Mouse (Mus musculus): ENCODE measurements around the gene C1qbp. TPM values are rescaled to one million over a fixed set of nuclear protein-coding genes. Genes with fewer than 3 reads are reported as not detected.

The C1qbp gene
- polyA plus RNA-seq (2015; fragmentation: Nextera tagmentation; extraction: Ambion mirVana) = 248 and 269 TPM in 2 replicates

DNA sequence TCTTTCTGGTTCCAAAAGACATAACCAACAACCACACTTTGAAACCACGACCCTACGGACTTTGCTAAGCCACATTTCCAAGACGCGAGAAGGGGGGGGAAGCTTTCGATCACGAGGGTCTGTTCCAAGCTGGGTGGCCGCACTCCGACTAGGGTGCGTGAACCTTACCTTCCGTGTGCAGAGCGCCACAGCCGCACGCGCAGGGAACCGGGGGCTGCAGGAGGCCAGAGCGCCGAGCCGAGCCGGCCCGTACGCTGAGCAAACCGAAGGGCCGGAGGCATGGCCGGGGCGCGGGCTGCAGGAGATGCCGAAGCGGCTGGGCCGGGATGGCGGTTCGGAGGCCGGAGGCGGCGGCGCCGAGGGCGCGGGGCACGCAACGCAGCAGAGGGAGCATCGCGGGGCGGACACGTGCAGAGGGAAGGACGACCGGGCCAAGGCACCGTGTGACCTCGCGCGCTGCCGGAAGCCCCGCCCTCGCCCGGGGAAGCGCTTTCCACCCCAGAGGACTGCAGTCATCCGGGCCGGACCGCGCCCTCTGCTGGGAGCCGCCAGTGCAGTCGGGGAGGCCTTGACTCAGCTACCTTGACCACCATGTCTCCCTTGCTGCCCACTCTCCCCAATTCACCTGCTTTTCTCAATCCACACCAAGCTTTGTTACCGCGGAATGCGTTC is at the start of gene C1qbp:
C1qbp (minus strand) TSS at position 470 of the 672 bp plus-strand sequence.
- under 1% methylated on average over 51 of the region's 64 CpGs for WGBS
- no peaks in the 10 kb centered on the region for H3K27me3 ChIP-seq (replicated peaks)
- peak within 1 kb of the TSS; percentile 66 for H3K4me3 ChIP-seq
- H3K27ac ChIP-seq (replicated peaks) = peak within 1 kb of the TSS; percentile 30; the same call in 1 of the 2 replicates
- ATAC-seq (ENCODE audit: extremely low read depth, insufficient number of reproducible peaks, low FRiP score, low TSS enrichment) = peak; percentile 94
- H3K36me3 ChIP-seq = peaks cover 72% of the 10 kb centered on the region
- H3K4me2 ChIP-seq = peak within 1 kb of the TSS; percentile 85
- no peaks in the 10 kb centered on the region for H3K9me3 ChIP-seq
- H3K9ac ChIP-seq = peak within 1 kb of the TSS; percentile 88
- peaks cover 16% of the 10 kb centered on the region for H3K4me1 ChIP-seq

DNA sequence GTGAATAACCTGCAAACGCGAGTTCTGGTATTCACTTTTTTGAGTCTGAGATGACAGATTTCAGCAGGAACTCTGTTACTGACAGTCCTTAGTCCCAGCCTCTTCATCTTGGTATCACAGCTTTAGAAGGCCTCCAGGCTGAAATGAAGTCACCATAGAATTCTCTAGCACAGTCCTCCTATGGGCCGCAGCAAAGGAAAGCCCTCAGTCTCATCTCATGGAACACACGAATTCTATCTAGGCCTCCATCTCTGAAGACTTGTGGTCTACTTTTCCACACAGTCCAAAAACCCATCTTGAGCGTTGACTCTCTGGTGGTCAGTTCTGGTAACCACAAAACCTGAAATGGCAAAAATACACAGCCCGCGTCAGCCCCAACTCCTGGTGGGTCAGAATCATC is 49.2 kb upstream of the C1qbp start:
- Histone ChIP-seq H3K36me3 (peaks cover 14% of the 10 kb centered on the region), H3K27ac (replicated peaks) (no peak overlapping the region), H3K27me3 (replicated peaks) (no peaks in the 10 kb centered on the region), H3K4me1 (peaks cover 15% of the 10 kb centered on the region), H3K4me3 (peak overlapping the region; percentile 71), H3K4me2 (peak overlapping the region; percentile 94), H3K9me3 (no peaks in the 10 kb centered on the region), H3K9ac (peak overlapping the region; percentile 83)
- WGBS = 69% methylated on average over 7 of the region's 7 CpGs
- ATAC-seq (ENCODE audit: extremely low read depth, insufficient number of reproducible peaks, low FRiP score, low TSS enrichment) = no peak

DNA sequence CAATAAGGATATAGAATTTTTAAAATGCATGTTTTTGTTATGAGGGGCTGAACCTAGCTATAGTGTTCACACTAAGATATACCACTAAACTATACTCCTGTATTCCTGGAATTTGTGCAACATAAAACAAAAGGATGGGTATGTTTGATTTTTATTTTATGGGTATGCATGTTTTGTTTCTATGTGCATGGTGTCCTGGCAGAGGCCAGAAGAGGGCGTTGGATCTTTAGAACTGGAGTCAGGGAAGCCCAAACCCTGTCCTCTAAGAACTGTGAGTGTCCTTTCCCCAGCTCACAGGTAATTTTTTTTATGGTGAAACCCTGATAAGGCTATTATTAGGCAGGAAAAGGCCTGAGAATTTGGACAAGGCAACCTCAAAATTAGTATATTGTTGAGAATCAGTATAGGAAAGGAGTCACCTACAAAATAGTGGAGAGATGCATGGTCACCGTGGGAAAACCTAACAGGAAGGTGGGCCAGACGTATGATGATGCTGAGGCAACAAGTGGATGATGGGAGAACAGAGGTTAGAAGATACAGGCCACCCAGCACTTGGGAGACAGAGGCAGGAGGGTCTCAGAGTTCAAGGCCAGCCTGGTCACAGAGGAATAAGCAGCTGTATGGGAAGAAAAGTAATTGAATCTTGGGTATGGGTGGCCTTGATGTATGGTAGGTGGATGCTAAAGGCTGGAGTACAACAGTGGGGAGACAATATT is 46.7 kb upstream of the C1qbp start:
- 77% methylated on average over 3 of the region's 3 CpGs for WGBS
- Histone ChIP-seq H3K36me3 (peaks cover 39% of the 10 kb centered on the region), H3K4me3 (no peak overlapping the region), H3K9me3 (no peaks in the 10 kb centered on the region), H3K27ac (replicated peaks) (no peak overlapping the region), H3K4me1 (peaks cover 15% of the 10 kb centered on the region), H3K4me2 (no peak overlapping the region), H3K27me3 (replicated peaks) (no peaks in the 10 kb centered on the region), H3K9ac (no peak overlapping the region)
- ATAC-seq (ENCODE audit: extremely low read depth, insufficient number of reproducible peaks, low FRiP score, low TSS enrichment) = no peak

DNA sequence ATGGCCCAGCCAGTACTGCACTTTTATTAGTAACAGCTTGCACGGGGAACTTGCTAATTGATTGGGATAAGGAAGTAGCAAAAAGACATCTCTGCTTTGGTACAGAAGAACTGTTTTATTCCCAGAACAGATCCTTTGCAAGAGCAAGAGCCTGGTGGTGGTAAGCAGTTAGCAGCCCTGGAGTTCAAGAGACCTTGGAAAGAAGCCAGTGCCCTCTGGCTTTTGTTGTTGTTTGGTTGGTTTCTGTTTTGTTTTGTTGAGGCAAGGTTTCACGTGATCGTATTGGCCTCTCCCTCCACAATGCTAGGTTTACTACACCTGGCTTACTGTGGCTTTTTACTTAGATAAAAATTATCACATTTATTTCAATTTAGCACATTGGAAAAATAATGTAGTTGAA is 45.5 kb upstream of the C1qbp start:
- H3K9ac ChIP-seq = no peak overlapping the region
- H3K9me3 ChIP-seq = no peaks in the 10 kb centered on the region
- H3K27me3 ChIP-seq (replicated peaks) = no peaks in the 10 kb centered on the region
- no peak overlapping the region for H3K4me2 ChIP-seq
- no peak for ATAC-seq (ENCODE audit: extremely low read depth, insufficient number of reproducible peaks, low FRiP score, low TSS enrichment)
- WGBS = 73% methylated on average over 3 of the region's 3 CpGs
- H3K4me1 ChIP-seq = peaks cover 15% of the 10 kb centered on the region
- H3K27ac ChIP-seq (replicated peaks) = no peak overlapping the region
- H3K36me3 ChIP-seq = peaks cover 49% of the 10 kb centered on the region
- H3K4me3 ChIP-seq = no peak overlapping the region

DNA sequence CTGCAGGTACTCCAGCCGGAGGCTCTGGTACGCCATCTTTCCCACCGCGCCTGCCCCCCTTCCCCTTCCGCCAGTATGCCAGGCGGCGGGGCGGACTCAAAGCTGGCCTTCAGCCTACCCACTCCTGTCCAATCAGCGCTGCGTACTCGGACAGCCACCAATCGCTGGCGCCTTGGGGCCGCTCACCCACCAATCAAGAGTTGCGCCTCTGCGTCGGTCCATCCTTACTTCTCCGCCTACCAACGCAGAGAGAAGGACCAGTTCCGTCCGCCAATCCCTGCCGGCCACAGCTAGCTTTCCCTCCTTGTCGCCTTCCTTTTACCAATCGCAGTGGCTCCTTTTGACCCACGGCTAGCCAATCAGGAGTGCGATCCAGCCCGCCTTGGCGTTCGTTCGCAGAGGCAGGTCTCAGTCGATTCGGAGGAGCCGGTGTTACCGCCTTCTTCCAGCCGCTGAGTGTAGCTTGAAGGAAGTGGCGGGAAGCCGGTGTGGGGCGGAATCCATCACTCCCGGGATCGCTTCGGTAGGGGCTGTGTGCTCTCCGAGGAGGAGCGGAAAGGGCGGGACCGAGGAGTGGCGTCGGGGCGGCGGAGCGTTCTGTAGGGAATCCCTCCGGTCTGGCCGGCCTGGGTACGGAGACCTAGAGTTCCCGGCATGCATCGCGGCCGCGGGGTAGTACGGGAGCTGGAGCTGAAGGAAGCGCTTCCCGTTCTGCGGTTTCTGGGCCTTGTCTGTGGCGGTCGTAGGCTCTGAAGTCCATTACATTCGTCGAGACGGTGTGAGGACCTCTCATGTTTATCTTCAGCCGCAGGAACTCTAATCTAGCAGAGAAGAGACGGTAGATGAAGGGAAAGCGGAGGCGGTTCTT is 36.6 kb upstream of the C1qbp start, which contains the start of the genes Mis12 and Derl2:
Mis12 (plus strand) TSS at position 411 of the 868 bp plus-strand sequence.
Derl2 (minus strand) TSS at position 641 of the 868 bp plus-strand sequence.
- Histone ChIP-seq H3K4me3 (peak within 1 kb of the TSS; percentile 71), H3K9me3 (no peaks in the 10 kb centered on the region), H3K27ac (replicated peaks) (peak within 1 kb of the TSS; percentile 95), H3K4me1 (peaks cover 47% of the 10 kb centered on the region), H3K4me2 (peak within 1 kb of the TSS; percentile 96), H3K27me3 (replicated peaks) (no peaks in the 10 kb centered on the region), H3K36me3 (peaks cover 48% of the 10 kb centered on the region), H3K9ac (peak within 1 kb of the TSS; percentile 88)
- ATAC-seq (ENCODE audit: extremely low read depth, insufficient number of reproducible peaks, low FRiP score, low TSS enrichment) = peak; percentile 100
- under 1% methylated on average over 69 of the region's 71 CpGs for WGBS

DNA sequence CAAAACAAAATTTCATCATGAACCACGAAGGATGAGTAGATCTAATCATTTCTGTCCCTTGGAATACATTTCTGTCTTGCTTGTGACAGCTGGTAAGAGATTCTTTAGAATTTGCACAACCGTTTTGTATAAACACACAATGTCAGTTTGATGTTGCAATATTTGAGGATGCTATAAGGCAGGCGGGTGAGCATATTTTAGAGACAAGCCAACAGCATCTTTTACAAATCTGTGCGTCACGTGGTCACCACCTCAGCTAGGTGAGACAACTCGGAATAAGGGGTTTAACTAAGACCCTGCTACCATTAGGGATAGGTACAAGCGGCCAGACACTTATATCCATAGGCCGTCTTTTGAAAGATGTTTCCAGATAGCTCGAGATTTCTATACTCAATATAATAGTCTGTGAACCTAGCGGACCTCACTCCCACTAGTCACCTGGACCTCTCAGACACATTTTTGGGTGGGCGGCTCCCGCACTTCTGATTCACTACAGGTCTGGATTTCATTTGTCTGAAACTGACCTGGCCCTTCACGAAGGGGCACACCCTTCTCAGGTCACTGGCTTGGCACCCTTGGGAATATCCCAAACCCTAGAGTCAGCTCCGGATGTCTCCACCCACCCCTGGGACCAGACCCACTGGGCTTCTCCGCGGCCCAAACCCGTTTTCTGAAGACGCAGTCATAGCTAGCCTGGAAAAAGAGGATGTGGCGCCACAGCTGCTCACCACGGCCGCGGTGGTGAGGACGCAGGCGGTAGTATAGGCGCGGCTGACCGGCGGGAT is 35.8 kb upstream of the C1qbp start:
- Histone ChIP-seq H3K27ac (replicated peaks) (peak overlapping the region; percentile 64), H3K27me3 (replicated peaks) (no peaks in the 10 kb centered on the region), H3K36me3 (peaks cover 50% of the 10 kb centered on the region), H3K4me3 (peak overlapping the region; percentile 71), H3K9me3 (no peaks in the 10 kb centered on the region), H3K9ac (peak overlapping the region; percentile 87), H3K4me2 (peak overlapping the region; percentile 96), H3K4me1 (peaks cover 47% of the 10 kb centered on the region)
- ATAC-seq (ENCODE audit: extremely low read depth, insufficient number of reproducible peaks, low FRiP score, low TSS enrichment) = peak; percentile 1; the same call in 1 of the 2 replicates
- WGBS = 4% methylated on average over 28 of the region's 28 CpGs

GRCm38 (mm10) chr11:71017051-71017450 is 34.2 kb upstream of the C1qbp start:
- Histone ChIP-seq H3K4me1 (peaks cover 42% of the 10 kb centered on the region), H3K9ac (no peak overlapping the region), H3K9me3 (no peaks in the 10 kb centered on the region), H3K36me3 (peaks cover 49% of the 10 kb centered on the region), H3K27me3 (replicated peaks) (no peaks in the 10 kb centered on the region), H3K27ac (replicated peaks) (no peak overlapping the region), H3K4me3 (no peak overlapping the region), H3K4me2 (no peak overlapping the region)
- 83% methylated on average over 1 of the region's 1 CpGs for WGBS
- no peak for ATAC-seq (ENCODE audit: extremely low read depth, insufficient number of reproducible peaks, low FRiP score, low TSS enrichment)

GRCm38 (mm10) chr11:71012743-71013142 is 29.9 kb upstream of the C1qbp start:
- H3K4me2 ChIP-seq = no peak overlapping the region
- no peak overlapping the region for H3K9ac ChIP-seq
- H3K36me3 ChIP-seq = peaks cover 78% of the 10 kb centered on the region
- H3K27ac ChIP-seq (replicated peaks) = no peak overlapping the region
- no peak overlapping the region for H3K4me3 ChIP-seq
- no peaks in the 10 kb centered on the region for H3K27me3 ChIP-seq (replicated peaks)
- WGBS = 90% methylated on average over 7 of the region's 7 CpGs
- ATAC-seq (ENCODE audit: extremely low read depth, insufficient number of reproducible peaks, low FRiP score, low TSS enrichment) = no peak
- peaks cover 14% of the 10 kb centered on the region for H3K4me1 ChIP-seq
- no peaks in the 10 kb centered on the region for H3K9me3 ChIP-seq

DNA sequence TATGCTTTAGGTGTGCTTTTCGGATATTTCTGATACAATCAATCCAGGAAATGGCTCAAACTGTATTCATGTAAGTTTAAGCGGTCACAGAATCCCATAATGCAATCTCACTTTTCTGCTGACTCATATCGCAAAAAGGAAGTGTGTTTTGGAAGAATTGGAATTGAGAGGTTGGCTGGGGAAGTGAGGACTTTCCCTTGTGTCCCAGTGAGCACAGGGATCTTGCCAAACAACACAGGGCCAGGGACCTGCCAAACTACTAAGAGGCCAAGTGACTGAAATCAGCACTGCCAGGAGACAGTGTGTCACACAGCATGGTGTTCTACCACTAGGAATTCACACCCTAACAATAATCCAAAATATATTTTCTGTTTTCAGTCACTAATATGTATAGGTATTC is 25.5 kb upstream of the C1qbp start:
- no peaks in the 10 kb centered on the region for H3K9me3 ChIP-seq
- H3K4me2 ChIP-seq = no peak overlapping the region
- 68% methylated on average over 3 of the region's 3 CpGs for WGBS
- no peak overlapping the region for H3K4me3 ChIP-seq
- H3K4me1 ChIP-seq = peaks cover 6% of the 10 kb centered on the region
- H3K36me3 ChIP-seq = peaks cover 57% of the 10 kb centered on the region
- H3K27me3 ChIP-seq (replicated peaks) = no peaks in the 10 kb centered on the region
- H3K27ac ChIP-seq (replicated peaks) = peak overlapping the region; percentile 20; the same call in 1 of the 2 replicates
- no peak overlapping the region for H3K9ac ChIP-seq
- ATAC-seq (ENCODE audit: extremely low read depth, insufficient number of reproducible peaks, low FRiP score, low TSS enrichment) = no peak

DNA sequence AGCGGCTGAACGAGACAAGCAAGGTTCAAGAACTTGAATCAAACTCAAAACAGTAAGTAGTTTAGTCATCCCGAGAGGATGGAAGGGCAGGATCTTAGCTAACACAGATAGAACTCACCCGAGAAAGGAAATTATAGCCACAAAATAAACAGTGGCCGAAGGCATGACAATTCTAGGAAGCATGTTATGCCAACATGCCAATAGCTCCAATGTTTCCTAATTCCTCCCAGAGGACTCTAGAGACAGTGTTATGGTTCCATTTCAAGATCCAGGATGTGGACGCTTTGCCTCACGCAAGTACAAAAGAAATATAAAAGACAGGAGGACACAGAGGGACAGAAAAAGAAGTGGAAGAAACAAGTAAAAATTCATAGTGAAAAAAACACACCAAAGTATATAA is 25.0 kb upstream of the C1qbp start:
- H3K4me1 ChIP-seq = peaks cover 11% of the 10 kb centered on the region
- no peaks in the 10 kb centered on the region for H3K9me3 ChIP-seq
- 77% methylated on average over 7 of the region's 7 CpGs for WGBS
- H3K27ac ChIP-seq (replicated peaks) = peak overlapping the region; percentile 20
- no peak overlapping the region for H3K9ac ChIP-seq
- H3K4me3 ChIP-seq = no peak overlapping the region
- no peaks in the 10 kb centered on the region for H3K27me3 ChIP-seq (replicated peaks)
- no peak overlapping the region for H3K4me2 ChIP-seq
- H3K36me3 ChIP-seq = peaks cover 54% of the 10 kb centered on the region
- ATAC-seq (ENCODE audit: extremely low read depth, insufficient number of reproducible peaks, low FRiP score, low TSS enrichment) = no peak

Data from heart, embryonic 13.5 days (tissue).